Mouse (Mus musculus): ENCODE measurements at regions not wholly inside any gene's neighbourhood (a gene's known extent, or its start where the extent isn't known, plus 50 kb on each side); places are given as distances from the start of the nearest gene placed in this dataset.

GRCm38 (mm10) chr4:150711646-150712045 is 59.7 kb upstream of the Slc45a1 start:
- ATAC-seq (replicated peaks; ENCODE audit: insufficient number of reproducible peaks, low FRiP score, low TSS enrichment, low read depth) (no peak), DNase-seq (ENCODE audit: low spot score) (no peak)
- WGBS, result 93% methylated on average over 6 of the region's 6 CpGs
- H3K9ac ChIP-seq (replicated peaks; ENCODE audit: low read length), result no peak overlapping the region
- H3K4me2 ChIP-seq (ENCODE audit: low read depth, low read length), result no peak overlapping the region
- no peaks in the 10 kb centered on the region for H3K27me3 ChIP-seq (ENCODE audit: control insufficient read depth, insufficient read depth, low read length)
- no peaks in the 10 kb centered on the region for H3K9me3 ChIP-seq (replicated peaks; ENCODE audit: control insufficient read depth, low read length)
- H3K4me1 ChIP-seq (ENCODE audit: control insufficient read depth, insufficient read depth, low read length), result no peaks in the 10 kb centered on the region
- H3K4me3 ChIP-seq (ENCODE audit: low read depth, low read length), result no peak overlapping the region
- no peak overlapping the region for H3K27ac ChIP-seq (replicated peaks; ENCODE audit: low read depth, low read length)
- no peaks in the 10 kb centered on the region for H3K36me3 ChIP-seq (replicated peaks; ENCODE audit: control insufficient read depth, insufficient read depth, low read depth, low read length)

DNA sequence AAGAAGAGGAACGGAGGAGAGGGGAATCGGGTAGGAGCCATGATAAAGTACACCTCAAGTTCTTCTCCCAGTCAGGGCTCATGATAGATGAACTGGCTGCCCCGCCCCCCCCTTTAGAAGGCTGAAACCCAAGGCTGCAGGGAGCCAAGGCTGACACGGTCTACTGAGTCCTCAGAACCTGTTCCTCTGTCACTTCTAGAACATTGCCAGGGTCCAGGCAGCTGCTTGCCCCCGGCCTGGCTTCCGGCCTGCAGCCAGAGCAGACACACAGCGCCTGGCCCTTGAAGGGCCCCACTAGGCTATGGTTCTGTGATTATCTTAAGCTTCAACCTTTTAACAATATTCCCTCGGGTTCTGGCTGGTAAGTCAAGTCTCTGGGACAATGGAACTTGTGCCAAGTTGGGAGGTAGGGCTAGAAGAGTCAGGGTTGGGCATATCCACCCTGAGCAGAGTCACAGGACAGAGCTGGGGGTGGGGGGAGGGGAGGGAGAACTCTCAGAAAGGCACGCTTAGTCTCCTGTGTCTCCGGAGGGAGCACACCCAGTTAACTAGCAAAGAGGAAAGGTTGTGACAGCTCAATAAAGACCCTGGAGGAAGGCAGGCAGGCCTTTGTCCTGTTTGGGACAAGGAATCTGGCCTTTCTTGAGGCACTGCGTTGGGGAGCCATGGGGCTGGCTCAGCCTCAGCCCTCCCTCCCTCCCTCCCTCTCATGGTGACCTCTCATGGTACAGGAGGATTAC is 57.6 kb upstream of the Slc45a1 start:
- no peak for DNase-seq (ENCODE audit: low spot score)
- Histone ChIP-seq H3K27ac (replicated peaks; ENCODE audit: low read depth, low read length) (no peak overlapping the region), H3K4me2 (ENCODE audit: low read depth, low read length) (no peak overlapping the region), H3K27me3 (ENCODE audit: control insufficient read depth, insufficient read depth, low read length) (no peaks in the 10 kb centered on the region), H3K36me3 (replicated peaks; ENCODE audit: control insufficient read depth, insufficient read depth, low read depth, low read length) (no peaks in the 10 kb centered on the region), H3K4me1 (ENCODE audit: control insufficient read depth, insufficient read depth, low read length) (no peaks in the 10 kb centered on the region), H3K9ac (replicated peaks; ENCODE audit: low read length) (no peak overlapping the region), H3K9me3 (replicated peaks; ENCODE audit: control insufficient read depth, low read length) (no peaks in the 10 kb centered on the region), H3K4me3 (ENCODE audit: low read depth, low read length) (no peak overlapping the region)
- WGBS, result 42% methylated on average over 11 of the region's 11 CpGs
- ATAC-seq (replicated peaks; ENCODE audit: insufficient number of reproducible peaks, low FRiP score, low TSS enrichment, low read depth), result peak; percentile 60; the same call in 1 of the 2 replicates

DNA sequence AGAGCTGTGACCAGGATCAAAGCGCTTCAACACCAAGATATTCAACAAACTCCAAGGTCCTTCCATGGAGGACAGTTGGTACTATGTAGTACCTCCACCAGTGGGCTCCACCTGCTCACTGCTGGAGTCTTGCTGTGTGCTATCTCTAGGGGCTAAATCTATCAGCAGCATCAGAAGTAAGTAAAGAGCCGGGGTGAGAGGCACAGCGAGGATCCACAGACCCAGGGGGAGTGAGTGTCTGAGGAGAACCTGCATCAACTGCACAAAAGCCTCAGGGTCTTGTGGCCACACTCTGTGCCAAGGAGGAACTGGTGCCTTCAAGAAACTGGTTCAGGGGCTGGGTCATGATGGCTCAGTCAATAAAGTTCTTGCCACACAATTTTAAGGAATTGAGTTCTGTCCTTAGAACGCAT is 56.6 kb upstream of the Slc45a1 start:
- H3K27me3 ChIP-seq (ENCODE audit: control insufficient read depth, insufficient read depth, low read length), result no peaks in the 10 kb centered on the region
- ATAC-seq (replicated peaks; ENCODE audit: insufficient number of reproducible peaks, low FRiP score, low TSS enrichment, low read depth), result no peak
- WGBS, result 76% methylated on average over 4 of the region's 4 CpGs
- peak; percentile 44 for DNase-seq (ENCODE audit: low spot score)
- H3K36me3 ChIP-seq (replicated peaks; ENCODE audit: control insufficient read depth, insufficient read depth, low read depth, low read length), result no peaks in the 10 kb centered on the region
- no peaks in the 10 kb centered on the region for H3K4me1 ChIP-seq (ENCODE audit: control insufficient read depth, insufficient read depth, low read length)
- H3K4me2 ChIP-seq (ENCODE audit: low read depth, low read length), result no peak overlapping the region
- H3K4me3 ChIP-seq (ENCODE audit: low read depth, low read length), result no peak overlapping the region
- no peak overlapping the region for H3K27ac ChIP-seq (replicated peaks; ENCODE audit: low read depth, low read length)
- no peaks in the 10 kb centered on the region for H3K9me3 ChIP-seq (replicated peaks; ENCODE audit: control insufficient read depth, low read length)
- H3K9ac ChIP-seq (replicated peaks; ENCODE audit: low read length), result no peak overlapping the region

- Histone ChIP-seq H3K4me2 (ENCODE audit: low read depth, low read length) (no peak overlapping the region), H3K9ac (replicated peaks; ENCODE audit: low read length) (no peak overlapping the region), H3K36me3 (replicated peaks; ENCODE audit: control insufficient read depth, insufficient read depth, low read depth, low read length) (no peaks in the 10 kb centered on the region), H3K27me3 (ENCODE audit: control insufficient read depth, insufficient read depth, low read length) (no peaks in the 10 kb centered on the region), H3K9me3 (replicated peaks; ENCODE audit: control insufficient read depth, low read length) (no peaks in the 10 kb centered on the region), H3K4me1 (ENCODE audit: control insufficient read depth, insufficient read depth, low read length) (no peaks in the 10 kb centered on the region), H3K4me3 (ENCODE audit: low read depth, low read length) (no peak overlapping the region), H3K27ac (replicated peaks; ENCODE audit: low read depth, low read length) (no peak overlapping the region)
- ATAC-seq (replicated peaks; ENCODE audit: insufficient number of reproducible peaks, low FRiP score, low TSS enrichment, low read depth), result no peak
- WGBS, result 78% methylated on average over 20 of the region's 20 CpGs
- DNase-seq (ENCODE audit: low spot score), result no peak
Observed at GRCm38 (mm10) chr4:150707725-150708571, 56.0 kb upstream of the Slc45a1 start.

- no peak for ATAC-seq (replicated peaks; ENCODE audit: insufficient number of reproducible peaks, low FRiP score, low TSS enrichment, low read depth)
Observed at GRCm38 (mm10) chr4:150706793-150707724, 55.1 kb upstream of the Slc45a1 start.

GRCm38 (mm10) chr4:150706291-150706690 is 54.3 kb upstream of the Slc45a1 start:
- H3K9ac ChIP-seq (replicated peaks; ENCODE audit: low read length), result no peak overlapping the region
- no peak overlapping the region for H3K27ac ChIP-seq (replicated peaks; ENCODE audit: low read depth, low read length)
- H3K36me3 ChIP-seq (replicated peaks; ENCODE audit: control insufficient read depth, insufficient read depth, low read depth, low read length), result no peaks in the 10 kb centered on the region
- ATAC-seq (replicated peaks; ENCODE audit: insufficient number of reproducible peaks, low FRiP score, low TSS enrichment, low read depth) (no peak), DNase-seq (ENCODE audit: low spot score) (no peak)
- 93% methylated on average over 7 of the region's 7 CpGs for WGBS
- H3K27me3 ChIP-seq (ENCODE audit: control insufficient read depth, insufficient read depth, low read length), result no peaks in the 10 kb centered on the region
- H3K9me3 ChIP-seq (replicated peaks; ENCODE audit: control insufficient read depth, low read length), result no peaks in the 10 kb centered on the region
- no peaks in the 10 kb centered on the region for H3K4me1 ChIP-seq (ENCODE audit: control insufficient read depth, insufficient read depth, low read length)
- H3K4me3 ChIP-seq (ENCODE audit: low read depth, low read length), result no peak overlapping the region
- no peak overlapping the region for H3K4me2 ChIP-seq (ENCODE audit: low read depth, low read length)

More at GRCm38 (mm10) chr4:150706793-150707724, 55.1 kb upstream of the Slc45a1 start:
- Histone ChIP-seq H3K4me1 (ENCODE audit: control insufficient read depth, insufficient read depth, low read length) (no peaks in the 10 kb centered on the region), H3K4me3 (ENCODE audit: low read depth, low read length) (no peak overlapping the region), H3K27me3 (ENCODE audit: control insufficient read depth, insufficient read depth, low read length) (no peaks in the 10 kb centered on the region), H3K9ac (replicated peaks; ENCODE audit: low read length) (no peak overlapping the region), H3K27ac (replicated peaks; ENCODE audit: low read depth, low read length) (no peak overlapping the region), H3K9me3 (replicated peaks; ENCODE audit: control insufficient read depth, low read length) (no peaks in the 10 kb centered on the region), H3K4me2 (ENCODE audit: low read depth, low read length) (no peak overlapping the region), H3K36me3 (replicated peaks; ENCODE audit: control insufficient read depth, insufficient read depth, low read depth, low read length) (no peaks in the 10 kb centered on the region)
- DNase-seq (ENCODE audit: low spot score), result no peak
- WGBS, result 77% methylated on average over 19 of the region's 19 CpGs

DNA sequence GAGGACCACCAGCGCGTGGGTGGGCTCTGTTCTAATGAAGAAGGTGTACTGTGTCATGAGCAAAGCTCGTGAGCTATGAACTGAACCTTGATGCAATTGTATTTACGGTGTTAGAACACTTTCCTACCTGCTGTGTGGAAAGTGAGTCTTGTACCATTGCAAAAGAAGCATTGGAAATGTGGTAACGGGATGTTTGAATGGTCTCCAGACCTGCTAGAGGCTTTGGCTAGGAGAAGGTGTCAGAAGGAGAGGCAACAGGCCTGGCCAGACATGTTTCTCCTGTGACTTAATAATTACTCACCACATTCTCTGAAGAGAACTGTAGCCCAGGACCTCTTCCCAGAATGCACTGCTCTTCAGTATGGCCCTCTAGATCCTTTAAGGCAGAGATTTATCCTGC is 51.3 kb upstream of the Slc45a1 start:
- no peaks in the 10 kb centered on the region for H3K27me3 ChIP-seq (ENCODE audit: control insufficient read depth, insufficient read depth, low read length)
- no peak for DNase-seq (ENCODE audit: low spot score)
- no peaks in the 10 kb centered on the region for H3K4me1 ChIP-seq (ENCODE audit: control insufficient read depth, insufficient read depth, low read length)
- H3K4me2 ChIP-seq (ENCODE audit: low read depth, low read length), result no peak overlapping the region
- no peak overlapping the region for H3K4me3 ChIP-seq (ENCODE audit: low read depth, low read length)
- no peak overlapping the region for H3K9ac ChIP-seq (replicated peaks; ENCODE audit: low read length)
- ATAC-seq (replicated peaks; ENCODE audit: insufficient number of reproducible peaks, low FRiP score, low TSS enrichment, low read depth), result no peak
- H3K27ac ChIP-seq (replicated peaks; ENCODE audit: low read depth, low read length), result no peak overlapping the region
- H3K9me3 ChIP-seq (replicated peaks; ENCODE audit: control insufficient read depth, low read length), result no peaks in the 10 kb centered on the region
- WGBS, result 93% methylated on average over 5 of the region's 5 CpGs
- H3K36me3 ChIP-seq (replicated peaks; ENCODE audit: control insufficient read depth, insufficient read depth, low read depth, low read length), result no peaks in the 10 kb centered on the region

All from embryonic facial prominence, embryonic 11.5 days (tissue).